Mouse (Mus musculus) hindbrain, embryonic 10.5 days (tissue): ENCODE data around the gene Slc17a1. TPM values are rescaled to one million over a fixed set of nuclear protein-coding genes. Genes with fewer than 3 reads are reported as not detected.

Source experiments
- DNase-seq: peaks from one replicate; pipeline ENCODE4 v3.0.0-alpha.2; 2017; ENCODE audit warnings: low spot score
- H3K27ac ChIP-seq: fragments of 300-500 bp; sonication (generic); 2 replicates; pipeline ENCODE4 v1.5.1; 2016; ENCODE audit warnings: mild to moderate bottlenecking, moderate library complexity
- H3K27me3 ChIP-seq: fragments of 300-500 bp; sonication (generic); 2 replicates; pipeline ENCODE4 v1.6.1; 2016; ENCODE audit warnings: mild to moderate bottlenecking; ENCODE audit not compliant: poor library complexity, insufficient read depth, severe bottlenecking
- H3K36me3 ChIP-seq: fragments of 300-500 bp; sonication (generic); 2 replicates; pipeline ENCODE4 v1.6.1; 2016; ENCODE audit warnings: mild to moderate bottlenecking, moderate library complexity
- H3K4me1 ChIP-seq: fragments of 300-500 bp; sonication (generic); replicated peaks from 2 replicates; pipeline ENCODE4 v1.6.1; 2016; ENCODE audit warnings: mild to moderate bottlenecking
- H3K4me3 ChIP-seq: fragments of 300-500 bp; sonication (generic); 2 replicates; pipeline ENCODE4 v1.5.1; 2016; ENCODE audit warnings: mild to moderate bottlenecking, moderate library complexity
- H3K9me3 ChIP-seq: fragments of 300-500 bp; sonication (generic); 2 replicates; pipeline ENCODE4 v1.6.1; 2016; ENCODE audit warnings: mild to moderate bottlenecking, moderate library complexity
- WGBS: fragments of 180-500 bp; shearing (Covaris S2); methylation state at CpG from one replicate; pipeline ENCODE4 v1.1.7; 2016; 5-methylcytosine and 5-hydroxymethylcytosine counted together
- polyA plus RNA-seq: library from polyadenylated mRNA; unstranded; fragments of >200 nt; fragmentation: Nextera tagmentation; extraction: Ambion mirVana; gene quantifications from 2 replicates; pipeline ENCODE4 v1.2.1, GENCODE M21; 2016

Gene Slc17a1
- polyA plus RNA-seq: not detected in 2 replicates

- Histone ChIP-seq H3K4me3 (no peak within 1 kb of the TSS), H3K27me3 (no peaks in the 10 kb centered on the region), H3K9me3 (no peaks in the 10 kb centered on the region), H3K27ac (no peak within 1 kb of the TSS), H3K36me3 (no peaks in the 10 kb centered on the region), H3K4me1 (no peaks in the 10 kb centered on the region)
- 91% methylated on average over 7 of the region's 7 CpGs for WGBS
- no peak for DNase-seq
Measured at GRCm38 (mm10) chr13:23867405-23867804, at the start of gene Slc17a1. TSS of gene Slc17a1 (plus strand) at chr13:23867750.

- no peaks in the 10 kb centered on the region for H3K4me1 ChIP-seq
- no peak for DNase-seq
- H3K4me3 ChIP-seq: no peak overlapping the region
- WGBS: 79% methylated on average over 4 of the region's 4 CpGs
- no peaks in the 10 kb centered on the region for H3K27me3 ChIP-seq
- H3K27ac ChIP-seq: no peak overlapping the region
- no peaks in the 10 kb centered on the region for H3K9me3 ChIP-seq
- no peaks in the 10 kb centered on the region for H3K36me3 ChIP-seq
Measured at GRCm38 (mm10) chr13:23820179-23820940, 47.2 kb upstream of the Slc17a1 start.

GRCm38 (mm10) chr13:23822213-23822612 is 45.3 kb upstream of the Slc17a1 start:
- Histone ChIP-seq H3K4me3 (no peak overlapping the region), H3K27ac (no peak overlapping the region), H3K4me1 (no peaks in the 10 kb centered on the region), H3K36me3 (no peaks in the 10 kb centered on the region), H3K27me3 (no peaks in the 10 kb centered on the region), H3K9me3 (no peaks in the 10 kb centered on the region)
- DNase-seq: no peak
- 86% methylated on average over 3 of the region's 3 CpGs for WGBS

- Histone ChIP-seq H3K4me1 (no peaks in the 10 kb centered on the region), H3K27ac (no peak overlapping the region), H3K27me3 (no peaks in the 10 kb centered on the region), H3K36me3 (no peaks in the 10 kb centered on the region), H3K9me3 (no peaks in the 10 kb centered on the region), H3K4me3 (no peak overlapping the region)
- WGBS: 82% methylated on average over 3 of the region's 3 CpGs
- DNase-seq: no peak
Measured at GRCm38 (mm10) chr13:23826606-23827005, 40.9 kb upstream of the Slc17a1 start.

- Histone ChIP-seq H3K4me3 (no peak overlapping the region), H3K27me3 (no peaks in the 10 kb centered on the region), H3K36me3 (no peaks in the 10 kb centered on the region), H3K4me1 (no peaks in the 10 kb centered on the region), H3K27ac (no peak overlapping the region), H3K9me3 (no peaks in the 10 kb centered on the region)
- 18% methylated on average over 6 of the region's 6 CpGs for WGBS
- peak; percentile 42 for DNase-seq
Measured at GRCm38 (mm10) chr13:23833053-23833452, 34.5 kb upstream of the Slc17a1 start.

GRCm38 (mm10) chr13:23834836-23835235 is 32.7 kb upstream of the Slc17a1 start:
- no peak for DNase-seq
- WGBS: 95% methylated on average over 5 of the region's 5 CpGs
- H3K36me3 ChIP-seq: no peaks in the 10 kb centered on the region

GRCm38 (mm10) chr13:23836630-23837029 is 30.9 kb upstream of the Slc17a1 start:
- 93% methylated on average over 5 of the region's 5 CpGs for WGBS
- Histone ChIP-seq H3K9me3 (no peaks in the 10 kb centered on the region), H3K4me1 (no peaks in the 10 kb centered on the region), H3K27ac (no peak overlapping the region), H3K36me3 (no peaks in the 10 kb centered on the region), H3K4me3 (no peak overlapping the region), H3K27me3 (no peaks in the 10 kb centered on the region)
- DNase-seq: no peak

More at GRCm38 (mm10) chr13:23834836-23835235, 32.7 kb upstream of the Slc17a1 start:
- Histone ChIP-seq H3K27ac (no peak overlapping the region), H3K9me3 (no peaks in the 10 kb centered on the region), H3K4me1 (no peaks in the 10 kb centered on the region), H3K4me3 (no peak overlapping the region), H3K27me3 (no peaks in the 10 kb centered on the region)

GRCm38 (mm10) chr13:23839308-23839707 is 28.2 kb upstream of the Slc17a1 start, which contains the start of gene Slc17a3:
TSS of gene Slc17a3 (plus strand) at chr13:23839434.
- Histone ChIP-seq H3K36me3 (no peaks in the 10 kb centered on the region), H3K27me3 (no peaks in the 10 kb centered on the region), H3K4me3 (no peak within 1 kb of the TSS), H3K9me3 (no peaks in the 10 kb centered on the region), H3K4me1 (no peaks in the 10 kb centered on the region), H3K27ac (no peak within 1 kb of the TSS)
- DNase-seq: no peak
- WGBS: 77% methylated on average over 2 of the region's 2 CpGs

GRCm38 (mm10) chr13:23845851-23846250 is 21.7 kb upstream of the Slc17a1 start:
- no peak for DNase-seq
- H3K4me3 ChIP-seq: no peak overlapping the region
- no peaks in the 10 kb centered on the region for H3K27me3 ChIP-seq
- H3K27ac ChIP-seq: no peak overlapping the region
- 72% methylated on average over 4 of the region's 4 CpGs for WGBS
- H3K9me3 ChIP-seq: no peaks in the 10 kb centered on the region
- H3K36me3 ChIP-seq: no peaks in the 10 kb centered on the region
- no peaks in the 10 kb centered on the region for H3K4me1 ChIP-seq

- H3K27ac ChIP-seq: no peak overlapping the region
- no peaks in the 10 kb centered on the region for H3K4me1 ChIP-seq
- no peaks in the 10 kb centered on the region for H3K27me3 ChIP-seq
- no peaks in the 10 kb centered on the region for H3K36me3 ChIP-seq
- no peaks in the 10 kb centered on the region for H3K9me3 ChIP-seq
- no peak for DNase-seq
- H3K4me3 ChIP-seq: no peak overlapping the region
- 86% methylated on average over 2 of the region's 2 CpGs for WGBS
Measured at GRCm38 (mm10) chr13:23849299-23849698, 18.3 kb upstream of the Slc17a1 start.

- Histone ChIP-seq H3K4me3 (no peak overlapping the region), H3K36me3 (no peaks in the 10 kb centered on the region), H3K27ac (no peak overlapping the region), H3K4me1 (no peaks in the 10 kb centered on the region), H3K9me3 (no peaks in the 10 kb centered on the region), H3K27me3 (no peaks in the 10 kb centered on the region)
- WGBS: 73% methylated on average over 3 of the region's 3 CpGs
- DNase-seq: no peak
Measured at GRCm38 (mm10) chr13:23856401-23856800, 11.1 kb upstream of the Slc17a1 start.

GRCm38 (mm10) chr13:23861815-23862214 is 5.7 kb upstream of the Slc17a1 start:
- H3K4me3 ChIP-seq: no peak overlapping the region
- no peaks in the 10 kb centered on the region for H3K9me3 ChIP-seq
- H3K27ac ChIP-seq: no peak overlapping the region
- no peak for DNase-seq
- H3K36me3 ChIP-seq: no peaks in the 10 kb centered on the region
- H3K27me3 ChIP-seq: no peaks in the 10 kb centered on the region
- no peaks in the 10 kb centered on the region for H3K4me1 ChIP-seq

GRCm38 (mm10) chr13:23864711-23865110 is 2.8 kb upstream of the Slc17a1 start:
- H3K4me3 ChIP-seq: no peak overlapping the region
- WGBS: 89% methylated on average over 9 of the region's 9 CpGs
- H3K36me3 ChIP-seq: no peaks in the 10 kb centered on the region
- no peaks in the 10 kb centered on the region for H3K4me1 ChIP-seq
- H3K27ac ChIP-seq: no peak overlapping the region
- H3K9me3 ChIP-seq: no peaks in the 10 kb centered on the region
- DNase-seq: no peak
- H3K27me3 ChIP-seq: no peaks in the 10 kb centered on the region
